ENCODE assay signal across 8 mouse cellular contexts in genomic region chr7:13007341-13008092, GRCm38 (mm10). TPM values are rescaled to one million over a fixed set of nuclear protein-coding genes. Genes with fewer than 3 reads are reported as not detected.
DNase-seq lines count a peak whose midpoint lies in the region; ATAC-seq and TF ChIP-seq lines count a peak whose summit lies in the region.
"Had no signal": no experiment of that assay in that cellular context is flagged by ENCODE, and none has a peak within 500 bp of the region (broad histone marks: within the 10 kb centered on the region; RNA-seq: fewer than 3 reads in every experiment).

No protein-coding gene starts in this region.

- no peak for DNase-seq in kidney, postnatal 0 days (ENCODE audit: low spot score)
- DNase-seq in kidney, adult 8-10 months, result no peak
- no peak for DNase-seq in embryonic facial prominence, embryonic 11.5 days (ENCODE audit: low spot score)
- no peak for DNase-seq in forebrain, postnatal 0 days
- DNase-seq in adrenal gland, adult 2 months, result no peak
- no peak for DNase-seq in lung, postnatal 4 days
- DNase-seq: gastrocnemius, postnatal 36 days had no signal

- no peak for ATAC-seq in kidney, postnatal 0 days (replicated peaks; ENCODE audit: low FRiP score, low read depth)
- no peak for ATAC-seq in embryonic facial prominence, embryonic 11.5 days (replicated peaks; ENCODE audit: insufficient number of reproducible peaks, low FRiP score, low TSS enrichment, low read depth)
- ATAC-seq in forebrain, postnatal 0 days, result no peak
- ATAC-seq in midbrain, embryonic 13.5 days, result no peak

- no peak overlapping the region for H3K27ac ChIP-seq in kidney, postnatal 0 days
- H3K27ac ChIP-seq in embryonic facial prominence, embryonic 11.5 days (replicated peaks; ENCODE audit: low read depth, low read length), result no peak overlapping the region
- H3K27ac ChIP-seq in forebrain, postnatal 0 days (ENCODE audit: low read depth, low read length), result no peak overlapping the region
- no peak overlapping the region for H3K27ac ChIP-seq in midbrain, embryonic 13.5 days

- no peak for TF ChIP-seq CTCF in kidney, postnatal 0 days (IDR thresholded peaks at IDR 0.05; ENCODE audit: low read depth)
- TF ChIP-seq CTCF in forebrain, postnatal 0 days (IDR thresholded peaks at IDR 0.05; ENCODE audit: low read depth), result no peak

- H3K36me3 ChIP-seq in kidney, postnatal 0 days (ENCODE audit: insufficient read depth, low read length), result peaks cover 15% of the 10 kb centered on the region; the same call in 1 of the 2 replicates
- H3K36me3 ChIP-seq in embryonic facial prominence, embryonic 11.5 days (replicated peaks; ENCODE audit: control insufficient read depth, insufficient read depth, low read depth, low read length), result peaks cover 6% of the 10 kb centered on the region; the same call in 1 of the 2 replicates
- H3K36me3 ChIP-seq in forebrain, postnatal 0 days (ENCODE audit: insufficient read depth), result peaks cover 35% of the 10 kb centered on the region
- peaks cover 40% of the 10 kb centered on the region for H3K36me3 ChIP-seq in midbrain, embryonic 13.5 days

- no peaks in the 10 kb centered on the region for H3K9me3 ChIP-seq in kidney, postnatal 0 days (replicated peaks; ENCODE audit: low read length)
- H3K9me3 ChIP-seq in embryonic facial prominence, embryonic 11.5 days (replicated peaks; ENCODE audit: control insufficient read depth, low read length), result no peaks in the 10 kb centered on the region
- no peaks in the 10 kb centered on the region for H3K9me3 ChIP-seq in forebrain, postnatal 0 days (ENCODE audit: low read length)
- H3K9me3 ChIP-seq in midbrain, embryonic 13.5 days, result no peaks in the 10 kb centered on the region

- WGBS in kidney, postnatal 0 days, result 55% methylated on average over 57 of the region's 57 CpGs
- 38% methylated on average over 57 of the region's 57 CpGs for WGBS in embryonic facial prominence, embryonic 11.5 days
- 51% methylated on average over 53 of the region's 57 CpGs for WGBS in forebrain, postnatal 0 days
- WGBS in midbrain, embryonic 13.5 days, result 39% methylated on average over 57 of the region's 57 CpGs

- H3K4me2 ChIP-seq in kidney, postnatal 0 days (ENCODE audit: low read length), result peak overlapping the region; percentile 40
- H3K4me2 ChIP-seq in embryonic facial prominence, embryonic 11.5 days (ENCODE audit: low read depth, low read length), result peak overlapping the region; percentile 25
- H3K4me2 ChIP-seq in forebrain, postnatal 0 days (ENCODE audit: low read depth), result no peak overlapping the region
- peak overlapping the region; percentile 81 for H3K4me2 ChIP-seq in midbrain, embryonic 13.5 days (replicated peaks)

- H3K9ac ChIP-seq in kidney, postnatal 0 days (ENCODE audit: low read depth, low read length), result 0 out of 2 replicates have a peak overlapping the region, but pooled peaks have one; percentile 23
- no peak overlapping the region; the same call in 1 of the 2 replicates for H3K9ac ChIP-seq in embryonic facial prominence, embryonic 11.5 days (replicated peaks; ENCODE audit: low read length)
- H3K9ac ChIP-seq in forebrain, postnatal 0 days, result 0 out of 2 replicates have a peak overlapping the region, but pooled peaks have one; percentile 18
- H3K9ac ChIP-seq in midbrain, embryonic 13.5 days (replicated peaks), result peak overlapping the region; percentile 86

- H3K27me3 ChIP-seq in kidney, postnatal 0 days (ENCODE audit: insufficient read depth, low read length), result no peaks in the 10 kb centered on the region
- peaks cover 4% of the 10 kb centered on the region; the same call in 1 of the 2 replicates for H3K27me3 ChIP-seq in embryonic facial prominence, embryonic 11.5 days (ENCODE audit: control insufficient read depth, insufficient read depth, low read length)
- H3K27me3 ChIP-seq in forebrain, postnatal 0 days (ENCODE audit: insufficient read depth, low read length), result no peaks in the 10 kb centered on the region
- peaks cover 4% of the 10 kb centered on the region; the same call in 1 of the 2 replicates for H3K27me3 ChIP-seq in midbrain, embryonic 13.5 days

- no peak overlapping the region for H3K4me3 ChIP-seq in kidney, postnatal 0 days (replicated peaks; ENCODE audit: low read depth, low read length)
- peak overlapping the region; percentile 8; the same call in 1 of the 2 replicates for H3K4me3 ChIP-seq in embryonic facial prominence, embryonic 11.5 days (ENCODE audit: low read depth, low read length)
- H3K4me3 ChIP-seq in forebrain, postnatal 0 days (ENCODE audit: low read depth, low read length), result no peak overlapping the region
- no peak overlapping the region for H3K4me3 ChIP-seq in midbrain, embryonic 13.5 days (replicated peaks)

- peaks cover 11% of the 10 kb centered on the region; the same call in 1 of the 2 replicates for H3K4me1 ChIP-seq in kidney, postnatal 0 days (replicated peaks; ENCODE audit: insufficient read depth, low read length)
- H3K4me1 ChIP-seq in embryonic facial prominence, embryonic 11.5 days (ENCODE audit: control insufficient read depth, insufficient read depth, low read length), result no peaks in the 10 kb centered on the region
- 0 out of 2 replicates have a peak, but pooled peaks cover 6% of the 10 kb centered on the region for H3K4me1 ChIP-seq in forebrain, postnatal 0 days (ENCODE audit: insufficient read depth)
- peaks cover 29% of the 10 kb centered on the region for H3K4me1 ChIP-seq in midbrain, embryonic 13.5 days (replicated peaks)

RNA-seq across cellular contexts. Expression of gene Zbtb45, which starts 2.3 kb away (rescaled TPM):
- 17.4 and 17.5 TPM in 2 replicates for polyA plus RNA-seq in kidney, postnatal 0 days (2015; fragmentation: Nextera tagmentation; extraction: Ambion mirVana)
- polyA plus RNA-seq in embryonic facial prominence, embryonic 11.5 days (2014; fragmentation: Nextera tagmentation; extraction: Ambion mirVana), result 22.6 and 22.9 TPM in 2 replicates
- 32.8 and 33.3 TPM in 2 replicates for total RNA-seq in forebrain, postnatal 0 days (2014; rRNA removed)
- 25.0 and 29.3 TPM in 2 replicates for polyA plus RNA-seq in forebrain, postnatal 0 days (2015; fragmentation: Nextera tagmentation; extraction: Ambion mirVana)
- 37.3 and 41.2 TPM in 2 replicates for polyA plus RNA-seq in midbrain, embryonic 13.5 days (2015; fragmentation: Nextera tagmentation; extraction: Ambion mirVana)
- 10 to 100 TPM; 10.7 to 15.5 TPM for total RNA-seq in adrenal gland, adult 2 months (2021)
- polyA plus RNA-seq in adrenal gland, adult 2 months (2012; rRNA removed), result 53.7 and 59.9 TPM in 2 replicates

RNA-seq across cellular contexts. Expression of gene Trim28, which starts 8.6 kb away (rescaled TPM):
- 195 and 197 TPM in 2 replicates for polyA plus RNA-seq in kidney, postnatal 0 days (2015; fragmentation: Nextera tagmentation; extraction: Ambion mirVana)
- polyA plus RNA-seq in embryonic facial prominence, embryonic 11.5 days (2014; fragmentation: Nextera tagmentation; extraction: Ambion mirVana), result 525 and 526 TPM in 2 replicates
- 430 and 485 TPM in 2 replicates for total RNA-seq in forebrain, postnatal 0 days (2014; rRNA removed)
- polyA plus RNA-seq in forebrain, postnatal 0 days (2015; fragmentation: Nextera tagmentation; extraction: Ambion mirVana), result 209 and 211 TPM in 2 replicates
- polyA plus RNA-seq in midbrain, embryonic 13.5 days (2015; fragmentation: Nextera tagmentation; extraction: Ambion mirVana), result 240 and 273 TPM in 2 replicates
- total RNA-seq in adrenal gland, adult 2 months (2021), result 100 to 1,000 TPM; 212 to 228 TPM
- 173 and 261 TPM in 2 replicates for polyA plus RNA-seq in adrenal gland, adult 2 months (2012; rRNA removed)

RNA-seq across cellular contexts. Expression of gene Slc27a5, which starts 9.5 kb away (rescaled TPM):
- polyA plus RNA-seq in kidney, postnatal 0 days (2015; fragmentation: Nextera tagmentation; extraction: Ambion mirVana), result 0.07 and 0.11 TPM in 2 replicates
- polyA plus RNA-seq in embryonic facial prominence, embryonic 11.5 days (2014; fragmentation: Nextera tagmentation; extraction: Ambion mirVana), result not detected in 2 replicates
- 0.23 and 0.43 TPM in 2 replicates for total RNA-seq in forebrain, postnatal 0 days (2014; rRNA removed)
- polyA plus RNA-seq in forebrain, postnatal 0 days (2015; fragmentation: Nextera tagmentation; extraction: Ambion mirVana), result 0.08 and 0.18 TPM in 2 replicates
- polyA plus RNA-seq in midbrain, embryonic 13.5 days (2015; fragmentation: Nextera tagmentation; extraction: Ambion mirVana), result 0.11 and 0.23 TPM in 2 replicates
- total RNA-seq in adrenal gland, adult 2 months (2021), result 1 to 10 TPM in 1 of 2 experiments, not detected in 1; 1.5 TPM
- polyA plus RNA-seq in adrenal gland, adult 2 months (2012; rRNA removed), result 0.38 TPM in 1 of 2 replicates, not detected in the other
- total RNA-seq: gastrocnemius, postnatal 36 days had no signal

RNA-seq across cellular contexts. Expression of gene Chmp2a, which starts 27.1 kb away (rescaled TPM):
- polyA plus RNA-seq in kidney, postnatal 0 days (2015; fragmentation: Nextera tagmentation; extraction: Ambion mirVana), result 235 and 240 TPM in 2 replicates
- 107 and 116 TPM in 2 replicates for polyA plus RNA-seq in embryonic facial prominence, embryonic 11.5 days (2014; fragmentation: Nextera tagmentation; extraction: Ambion mirVana)
- total RNA-seq in forebrain, postnatal 0 days (2014; rRNA removed), result 131 and 160 TPM in 2 replicates
- 210 and 239 TPM in 2 replicates for polyA plus RNA-seq in forebrain, postnatal 0 days (2015; fragmentation: Nextera tagmentation; extraction: Ambion mirVana)
- polyA plus RNA-seq in midbrain, embryonic 13.5 days (2015; fragmentation: Nextera tagmentation; extraction: Ambion mirVana), result 181 and 186 TPM in 2 replicates
- 100 to 1,000 TPM; 212 to 215 TPM for total RNA-seq in adrenal gland, adult 2 months (2021)
- polyA plus RNA-seq in adrenal gland, adult 2 months (2012; rRNA removed), result 37.2 and 41.9 TPM in 2 replicates

RNA-seq across cellular contexts. Expression of gene Zfp446, which starts 29.9 kb away (rescaled TPM):
- polyA plus RNA-seq in kidney, postnatal 0 days (2015; fragmentation: Nextera tagmentation; extraction: Ambion mirVana), result 6.7 and 7.1 TPM in 2 replicates
- 5.9 and 6.6 TPM in 2 replicates for polyA plus RNA-seq in embryonic facial prominence, embryonic 11.5 days (2014; fragmentation: Nextera tagmentation; extraction: Ambion mirVana)
- 7.5 and 13.0 TPM in 2 replicates for total RNA-seq in forebrain, postnatal 0 days (2014; rRNA removed)
- polyA plus RNA-seq in forebrain, postnatal 0 days (2015; fragmentation: Nextera tagmentation; extraction: Ambion mirVana), result 6.0 and 8.2 TPM in 2 replicates
- polyA plus RNA-seq in midbrain, embryonic 13.5 days (2015; fragmentation: Nextera tagmentation; extraction: Ambion mirVana), result 14.3 and 16.2 TPM in 2 replicates
- total RNA-seq in adrenal gland, adult 2 months (2021), result 1 to 10 TPM; 5.2 to 7.0 TPM
- 6.8 and 8.1 TPM in 2 replicates for polyA plus RNA-seq in adrenal gland, adult 2 months (2012; rRNA removed)
